Comparison of ENCODE assay signal across 8 mouse cellular contexts in the genomic region with DNA sequence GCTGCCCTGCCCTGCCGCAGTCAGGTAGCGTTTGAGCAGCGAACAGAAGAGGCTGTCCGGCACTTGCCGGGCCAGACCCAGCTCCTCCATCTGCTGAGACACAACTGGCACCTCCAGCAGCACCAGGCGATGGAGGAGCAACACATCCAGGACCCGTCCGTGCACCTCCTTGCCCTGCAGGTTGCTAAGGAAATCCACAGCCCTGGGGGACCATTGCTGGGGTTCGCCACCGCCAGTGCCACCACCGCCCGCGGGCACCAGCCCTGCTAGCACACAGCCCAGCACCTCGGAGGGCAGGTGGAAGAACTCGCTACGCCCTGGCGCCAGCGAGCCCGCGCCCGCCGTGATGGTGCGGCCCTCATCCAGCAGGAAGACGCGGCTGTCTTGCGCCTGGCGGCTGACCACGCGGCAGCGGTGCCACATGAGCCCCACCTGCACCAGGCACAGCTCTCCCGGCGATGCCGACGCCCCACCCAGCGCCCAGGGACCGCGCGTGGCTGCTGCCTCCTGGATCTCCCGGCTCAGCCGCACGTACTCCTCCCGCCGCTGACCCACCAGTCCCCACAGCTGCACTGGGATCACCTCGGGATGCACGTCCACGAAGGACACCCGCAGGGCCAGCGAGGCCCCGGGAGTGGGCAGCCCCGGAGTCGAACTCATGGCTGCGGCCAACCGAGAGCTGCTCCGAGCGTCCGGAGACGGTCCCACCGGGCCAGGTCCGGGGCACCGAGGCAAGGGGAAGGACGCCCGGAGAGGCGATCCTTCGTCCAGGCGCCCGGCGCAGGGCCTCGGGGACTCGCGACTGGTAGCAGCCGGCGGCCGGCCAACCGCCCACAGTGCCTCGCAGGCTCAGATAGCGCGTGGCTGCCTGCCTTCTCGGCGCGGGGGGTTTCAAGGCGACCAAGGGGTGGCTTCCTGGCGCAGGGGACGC. TPM values are rescaled to one million over a fixed set of nuclear protein-coding genes. Genes with fewer than 3 reads are reported as not detected.
DNase-seq lines count a peak whose midpoint lies in the region; ATAC-seq and TF ChIP-seq lines count a peak whose summit lies in the region.

Tdrd6 (minus strand) TSS at position 804 of the 931 bp plus-strand sequence.

- ATAC-seq in megakaryocyte progenitor cell, adult 5-6 weeks (replicated peaks; ENCODE audit: poor library complexity), result 0 out of 2 replicates have a peak, but pooled peaks have one; percentile 3

- peaks cover 14% of the 10 kb centered on the region for H3K4me1 ChIP-seq in testis, adult 2 months (ENCODE audit: control insufficient read depth, insufficient read depth, low read length)

- TF ChIP-seq CTCF in testis, adult 2 months (IDR thresholded peaks at IDR 0.05; ENCODE audit: control insufficient read depth, insufficient read depth, insufficient replicate concordance, low read depth, low read length), result no peak

- intact Hi-C loops in gastrocnemius, postnatal 14 days (cut with DNase I; ENCODE audit: low total_unique reads), result no loop called here
- intact Hi-C loops in gastrocnemius, postnatal 36 days (cut with DNase I), result no loop called here

- H3K27ac ChIP-seq in testis, adult 2 months (ENCODE audit: control insufficient read depth, insufficient read depth, low read depth, low read length), result peak within 1 kb of the TSS; percentile 95

- H3K36me3 ChIP-seq in testis, adult 2 months (ENCODE audit: control insufficient read depth, insufficient read depth, low read length), result peaks cover 1% of the 10 kb centered on the region; the same call in 1 of the 2 replicates

- peak; percentile 17 for DNase-seq in gastrocnemius, postnatal 14 days
- no peak for DNase-seq in gastrocnemius, postnatal 36 days
- DNase-seq in testis, postnatal 14 days (ENCODE audit: low spot score), result no peak
- DNase-seq in heart, postnatal 4 days, result peak; percentile 17
- no peak for DNase-seq in yolk sac, embryonic 10.5 days (ENCODE audit: low spot score)
- no peak for DNase-seq in T-cell, adult 2 months (ENCODE audit: low spot score)

- no peak; the same call in 1 of the 2 replicates for TF ChIP-seq POLR2A in testis, adult 2 months (IDR thresholded peaks at IDR 0.05; ENCODE audit: control insufficient read depth, low read depth, low read length)

- H3K4me3 ChIP-seq in testis, adult 2 months (ENCODE audit: control insufficient read depth, low read depth, low read length), result peak within 1 kb of the TSS; percentile 91

- H3K27me3 ChIP-seq in testis, adult 2 months (ENCODE audit: control insufficient read depth, insufficient read depth, low read length), result no peaks in the 10 kb centered on the region

RNA-seq across cellular contexts. Expression of gene Tdrd6, which starts in this region (rescaled TPM):
- under 1 TPM in 1 of 2 experiments, not detected in 1; 0.04 TPM for total RNA-seq in gastrocnemius, postnatal 14 days (2021)
- not detected for total RNA-seq in gastrocnemius, postnatal 36 days (2021)
- polyA plus RNA-seq in testis, adult 2 months (2012; rRNA removed), result 186 and 202 TPM in 2 replicates
- total RNA-seq in heart, postnatal 4 days (2021), result under 1 TPM; 0.05 to 0.29 TPM
- not detected in 2 replicates for total RNA-seq in megakaryocyte progenitor cell, adult 5-6 weeks (2015)
- total RNA-seq in megakaryocyte progenitor cell, adult 5-6 weeks (2017), result not detected in 2 replicates

Comparison
In these comparisons a context has a peak if more than half of its experiments do, and no peak if none do; other contexts are left out.
1. Peak in DNase-seq in gastrocnemius, postnatal 14 days; RNA of the gene not detected or under 1 TPM.
2. Peak in DNase-seq in heart, postnatal 4 days; RNA of the gene not detected or under 1 TPM.
3. Peak in ATAC-seq in megakaryocyte progenitor cell, adult 5-6 weeks; RNA of the gene not detected or under 1 TPM.